Mouse (Mus musculus) spleen, adult 2 months (tissue): ENCODE results near the gene 9330182L06Rik. TPM values are rescaled to one million over a fixed set of nuclear protein-coding genes. Genes with fewer than 3 reads are reported as not detected.

Experiments used
- DNase-seq, 2 experiments: peaks; one replicate each; pipeline versions ENCODE4 v3.0.0 to v3.0.0-alpha.2; 2012 to 2021; ENCODE audit warnings: low spot score in 2 of 2, low read depth in 1 of 2
- H3K27ac ChIP-seq: fragments of 200-500 bp; 2 replicates; pipeline ENCODE4 v1.5.1; 2012; ENCODE audit warnings: low read length, inconsistent platforms; ENCODE audit not compliant: insufficient read depth
- H3K27me3 ChIP-seq: fragments of 200-500 bp; 2 replicates; pipeline ENCODE4 v1.6.1; 2012; ENCODE audit warnings: mild to moderate bottlenecking, moderate library complexity, low read length, inconsistent platforms; ENCODE audit not compliant: control insufficient read depth, insufficient read depth
- H3K36me3 ChIP-seq: fragments of 200-500 bp; 2 replicates; pipeline ENCODE4 v1.6.1; 2012; ENCODE audit warnings: mild to moderate bottlenecking, low read length, inconsistent platforms; ENCODE audit not compliant: control insufficient read depth, insufficient read depth
- H3K4me1 ChIP-seq: fragments of 200-500 bp; 2 replicates; pipeline ENCODE4 v1.6.1; 2011; ENCODE audit warnings: inconsistent platforms; ENCODE audit not compliant: control insufficient read depth, insufficient read depth, insufficient read length
- H3K4me3 ChIP-seq: fragments of 200-500 bp; 2 replicates; pipeline ENCODE4 v1.5.1; 2011; ENCODE audit warnings: mild to moderate bottlenecking, inconsistent platforms; ENCODE audit not compliant: insufficient read depth, insufficient read length; ENCODE audit errors: extremely low read depth
- CTCF ChIP-seq: fragments of 200-500 bp; IDR thresholded peaks from 2 replicates; pipeline ENCODE4 v1.5.1; 2011; ENCODE audit warnings: mild to moderate bottlenecking, inconsistent platforms; ENCODE audit not compliant: insufficient read depth, insufficient read length, insufficient replicate concordance; ENCODE audit errors: extremely low read depth
- POLR2A ChIP-seq: fragments of 200-500 bp; IDR thresholded peaks from 2 replicates; pipeline ENCODE4 v1.6.1; 2011; ENCODE audit warnings: low read depth, low read length, inconsistent platforms
- WGBS: fragments of 180-500 bp; shearing (Covaris S2); methylation state at CpG from one replicate; pipeline ENCODE4 v1.1.7; 2018; 5-methylcytosine and 5-hydroxymethylcytosine counted together
- polyA plus RNA-seq: library from polyadenylated mRNA; depleted of rRNA; stranded (reverse); fragments of >200 nt; gene quantifications from 2 replicates; pipeline ENCODE4 v1.2.3, GENCODE M21; 2012

Gene 9330182L06Rik
- polyA plus RNA-seq, 1 experiment = 0.06 TPM

- H3K27me3 ChIP-seq = no peaks in the 10 kb centered on the region; the same call in 1 of the 2 replicates
- TF ChIP-seq CTCF = no peak
- no peak for TF ChIP-seq POLR2A
- no peaks in the 10 kb centered on the region for H3K4me1 ChIP-seq
- no peak overlapping the region for H3K4me3 ChIP-seq
- DNase-seq = no peak
- no peaks in the 10 kb centered on the region for H3K36me3 ChIP-seq
- 91% methylated on average over 2 of the region's 2 CpGs for WGBS
- no peak overlapping the region for H3K27ac ChIP-seq
Observed at GRCm38 (mm10) chr5:9295777-9296549, 30.0 kb downstream of the 9330182L06Rik start.

GRCm38 (mm10) chr5:9296550-9296928 is 30.6 kb downstream of the 9330182L06Rik start:
- no peaks in the 10 kb centered on the region for H3K36me3 ChIP-seq
- H3K4me3 ChIP-seq = no peak overlapping the region
- no peaks in the 10 kb centered on the region for H3K4me1 ChIP-seq
- TF ChIP-seq POLR2A (no peak), CTCF (no peak)
- H3K27me3 ChIP-seq = no peaks in the 10 kb centered on the region; the same call in 1 of the 2 replicates
- no peak for DNase-seq
- H3K27ac ChIP-seq = no peak overlapping the region

GRCm38 (mm10) chr5:9326863-9327262 is 60.9 kb downstream of the 9330182L06Rik start:
- Histone ChIP-seq H3K4me3 (no peak overlapping the region), H3K36me3 (no peaks in the 10 kb centered on the region), H3K27me3 (no peaks in the 10 kb centered on the region), H3K27ac (no peak overlapping the region), H3K4me1 (no peaks in the 10 kb centered on the region)
- DNase-seq = no peak
- WGBS = 36% methylated on average over 1 of the region's 1 CpGs
- no peak for TF ChIP-seq POLR2A
- TF ChIP-seq CTCF = no peak

GRCm38 (mm10) chr5:9327528-9327927 is 61.6 kb downstream of the 9330182L06Rik start:
- Histone ChIP-seq H3K27ac (no peak overlapping the region), H3K4me1 (no peaks in the 10 kb centered on the region), H3K27me3 (no peaks in the 10 kb centered on the region), H3K4me3 (no peak overlapping the region), H3K36me3 (no peaks in the 10 kb centered on the region)
- WGBS = 83% methylated on average over 1 of the region's 1 CpGs
- no peak for DNase-seq
- TF ChIP-seq POLR2A (no peak), CTCF (no peak)

GRCm38 (mm10) chr5:9338756-9339510 is 73.0 kb downstream of the 9330182L06Rik start:
- 85% methylated on average over 7 of the region's 7 CpGs for WGBS
- TF ChIP-seq POLR2A (no peak), CTCF (no peak)

GRCm38 (mm10) chr5:9339511-9340173 is 73.7 kb downstream of the 9330182L06Rik start:
- no peak overlapping the region for H3K4me3 ChIP-seq
- WGBS = 86% methylated on average over 8 of the region's 8 CpGs
- TF ChIP-seq POLR2A = no peak
- TF ChIP-seq CTCF = no peak
- no peak for DNase-seq
- H3K36me3 ChIP-seq = no peaks in the 10 kb centered on the region
- H3K27ac ChIP-seq = no peak overlapping the region
- no peaks in the 10 kb centered on the region for H3K4me1 ChIP-seq
- H3K27me3 ChIP-seq = no peaks in the 10 kb centered on the region

More at GRCm38 (mm10) chr5:9338756-9339510, 73.0 kb downstream of the 9330182L06Rik start:
- Histone ChIP-seq H3K4me3 (no peak overlapping the region), H3K27me3 (no peaks in the 10 kb centered on the region), H3K36me3 (no peaks in the 10 kb centered on the region), H3K27ac (no peak overlapping the region), H3K4me1 (no peaks in the 10 kb centered on the region)
- no peak for DNase-seq
